Mouse (Mus musculus): ENCODE results near the gene Fbxw21. TPM values are rescaled to one million over a fixed set of nuclear protein-coding genes. Genes with fewer than 3 reads are reported as not detected.
"Not testable (repeated sequence)": the region's sequence is repeated elsewhere in the genome, so short reads cannot be mapped to it uniquely, and the experiment has no call there.

Gene Fbxw21
- polyA plus RNA-seq, 1 experiment from 2014 or later, result not detected

DNA sequence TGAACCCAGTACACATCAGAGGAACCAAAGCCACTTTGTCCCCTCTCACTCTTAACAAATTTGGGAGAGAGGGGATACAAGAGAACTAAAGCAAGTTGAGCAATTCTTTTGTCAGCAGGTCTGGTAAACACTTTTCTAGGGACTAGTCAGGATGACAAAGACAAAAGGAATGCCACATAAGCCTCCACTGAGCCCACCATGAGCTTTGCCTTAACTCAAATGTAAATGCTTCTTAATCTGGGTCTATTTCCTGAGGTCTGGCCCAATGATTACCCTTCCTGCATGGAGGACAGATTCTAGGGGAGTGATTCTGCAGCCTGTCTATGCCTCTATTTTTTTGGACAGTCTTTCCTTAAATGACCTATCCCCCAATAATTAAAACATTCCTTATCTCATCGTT lies 14.5 kb upstream of the Fbxw21 start:
- Histone ChIP-seq H3K36me3 (ENCODE audit: control insufficient read depth, insufficient read depth, low read length) (no peaks in the 10 kb centered on the region), H3K4me1 (replicated peaks; ENCODE audit: control insufficient read depth, insufficient read depth) (no peaks in the 10 kb centered on the region), H3K27me3 (ENCODE audit: control insufficient read depth, insufficient read depth, low read length) (no peaks in the 10 kb centered on the region), H3K4me3 (ENCODE audit: low read depth, low read length) (no peak overlapping the region), H3K9ac (ENCODE audit: low read length) (no peak overlapping the region), H3K9me3 (ENCODE audit: control insufficient read depth, low read length) (no peaks in the 10 kb centered on the region), H3K27ac (replicated peaks) (no peak overlapping the region), H3K4me2 (replicated peaks; ENCODE audit: low read depth) (no peak overlapping the region)
- 88% methylated on average over 1 of the region's 1 CpGs for WGBS
- TF ChIP-seq CTCF (IDR thresholded peaks at IDR 0.05; ENCODE audit: low read depth), result no peak
- no peak for TF ChIP-seq EP300 (optimal IDR thresholded peaks at IDR 0.05)
- no peak for ATAC-seq (ENCODE audit: low FRiP score, low TSS enrichment)
- DNase-seq (ENCODE audit: low spot score), result no peak

DNA sequence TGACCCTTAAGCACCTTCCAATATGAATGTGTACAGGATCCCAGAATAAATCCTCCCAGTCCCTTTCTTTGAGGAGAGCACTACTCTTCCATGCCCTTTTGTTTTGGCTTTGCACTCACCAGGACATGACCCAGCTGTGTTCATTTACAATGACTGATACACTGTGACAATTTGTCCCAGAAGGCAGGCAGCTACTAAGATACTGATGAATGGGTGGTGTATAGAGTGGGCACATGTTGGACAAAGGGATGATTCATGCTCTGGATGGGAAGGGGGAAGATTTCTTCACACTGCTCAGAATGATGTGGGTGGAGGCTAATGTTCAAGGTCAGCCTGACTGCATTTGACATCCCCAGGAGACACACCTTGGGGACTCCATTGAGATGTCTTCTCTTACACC lies 5.5 kb upstream of the Fbxw21 start:
- Histone ChIP-seq H3K4me1 (replicated peaks; ENCODE audit: control insufficient read depth, insufficient read depth) (no peaks in the 10 kb centered on the region), H3K9ac (ENCODE audit: low read length) (no peak overlapping the region), H3K27me3 (ENCODE audit: control insufficient read depth, insufficient read depth, low read length) (no peaks in the 10 kb centered on the region), H3K36me3 (ENCODE audit: control insufficient read depth, insufficient read depth, low read length) (no peaks in the 10 kb centered on the region), H3K9me3 (ENCODE audit: control insufficient read depth, low read length) (no peaks in the 10 kb centered on the region), H3K4me3 (ENCODE audit: low read depth, low read length) (no peak overlapping the region), H3K4me2 (replicated peaks; ENCODE audit: low read depth) (no peak overlapping the region), H3K27ac (replicated peaks) (no peak overlapping the region)
- no peak for DNase-seq (ENCODE audit: low spot score)
- no peak for TF ChIP-seq EP300 (optimal IDR thresholded peaks at IDR 0.05)
- no peak for TF ChIP-seq CTCF (IDR thresholded peaks at IDR 0.05; ENCODE audit: low read depth)
- no peak for ATAC-seq (ENCODE audit: low FRiP score, low TSS enrichment)

DNA sequence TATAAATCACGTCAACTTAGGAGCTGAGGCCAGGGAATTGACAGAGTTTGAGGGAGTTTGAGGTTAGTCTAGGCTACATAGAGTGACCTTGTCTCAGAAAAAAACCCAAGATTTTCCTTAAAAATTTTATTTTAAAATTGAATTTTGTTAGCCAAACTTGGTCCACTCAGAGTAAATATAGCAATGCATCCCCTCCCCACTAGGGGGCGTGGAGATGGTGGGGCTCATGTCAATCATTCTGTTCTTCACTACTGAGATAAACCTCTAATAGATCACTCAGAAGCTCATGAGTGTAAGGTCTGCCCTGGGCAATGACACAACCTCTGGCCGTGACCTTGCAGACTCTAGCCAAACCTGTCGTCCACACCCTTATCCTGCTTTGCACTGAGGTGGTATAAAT lies 21.4 kb downstream of the Fbxw21 start:
- not testable (repeated sequence) for H3K4me2 ChIP-seq (replicated peaks; ENCODE audit: low read depth); H3K9ac ChIP-seq (ENCODE audit: low read length); H3K4me3 ChIP-seq (ENCODE audit: low read depth, low read length); H3K27me3 ChIP-seq (ENCODE audit: control insufficient read depth, insufficient read depth, low read length); H3K4me1 ChIP-seq (replicated peaks; ENCODE audit: control insufficient read depth, insufficient read depth); H3K9me3 ChIP-seq (ENCODE audit: control insufficient read depth, low read length); DNase-seq (ENCODE audit: low spot score); H3K36me3 ChIP-seq (ENCODE audit: control insufficient read depth, insufficient read depth, low read length); ATAC-seq (ENCODE audit: low FRiP score, low TSS enrichment); H3K27ac ChIP-seq (replicated peaks)
- peak; percentile 38 for TF ChIP-seq CTCF (IDR thresholded peaks at IDR 0.05; ENCODE audit: low read depth)
- 64% methylated on average over 4 of the region's 4 CpGs for WGBS

DNA sequence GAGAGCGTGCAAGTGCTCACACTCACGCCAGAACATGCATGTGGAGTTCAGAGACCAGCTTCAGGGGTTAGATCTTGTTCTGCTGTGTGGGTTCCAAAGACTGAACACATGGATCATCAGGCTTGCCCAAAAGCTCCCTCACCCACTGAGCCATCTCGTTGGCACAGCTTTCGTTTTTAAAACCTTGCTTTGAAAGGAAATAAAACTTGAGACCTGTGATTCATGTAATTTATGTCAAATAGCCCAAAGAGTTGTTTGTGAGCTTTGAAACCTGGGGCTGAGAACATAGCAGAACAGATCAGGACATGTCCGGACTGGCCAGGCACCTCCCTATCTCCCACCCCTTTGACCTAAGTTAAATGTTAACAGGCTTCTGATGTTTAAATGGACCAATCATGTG lies 31.8 kb downstream of the Fbxw21 start:
- no peak for ATAC-seq (ENCODE audit: low FRiP score, low TSS enrichment)
- Histone ChIP-seq H3K27ac (replicated peaks) (no peak overlapping the region), H3K27me3 (ENCODE audit: control insufficient read depth, insufficient read depth, low read length) (no peaks in the 10 kb centered on the region), H3K4me3 (ENCODE audit: low read depth, low read length) (no peak overlapping the region), H3K36me3 (ENCODE audit: control insufficient read depth, insufficient read depth, low read length) (no peaks in the 10 kb centered on the region), H3K9me3 (ENCODE audit: control insufficient read depth, low read length) (no peaks in the 10 kb centered on the region), H3K9ac (ENCODE audit: low read length) (no peak overlapping the region), H3K4me2 (replicated peaks; ENCODE audit: low read depth) (no peak overlapping the region), H3K4me1 (replicated peaks; ENCODE audit: control insufficient read depth, insufficient read depth) (no peaks in the 10 kb centered on the region)
- no peak for DNase-seq (ENCODE audit: low spot score)
- WGBS, result 77% methylated on average over 5 of the region's 5 CpGs
- TF ChIP-seq CTCF (IDR thresholded peaks at IDR 0.05; ENCODE audit: low read depth) (no peak), EP300 (optimal IDR thresholded peaks at IDR 0.05) (no peak)

DNA sequence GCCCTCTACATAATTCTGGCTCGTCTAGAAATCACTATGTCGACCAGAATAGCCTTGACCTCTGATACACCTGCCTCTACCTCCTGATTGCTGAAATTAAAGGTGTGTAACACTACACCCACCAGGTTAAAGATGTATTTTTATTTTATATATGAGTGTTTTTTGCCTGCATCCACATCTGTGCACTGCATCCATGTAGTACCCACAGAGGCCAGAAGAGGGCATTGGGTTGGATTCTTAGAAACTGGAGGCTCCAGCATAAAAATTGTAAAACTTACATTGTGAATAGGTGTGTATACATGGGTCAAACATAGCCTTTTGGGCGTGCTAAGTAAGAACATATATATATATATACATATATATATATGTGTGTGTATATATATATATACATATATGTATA lies 33.6 kb downstream of the Fbxw21 start:
- peak; percentile 52 for DNase-seq (ENCODE audit: low spot score)
- no peaks in the 10 kb centered on the region for H3K27me3 ChIP-seq (ENCODE audit: control insufficient read depth, insufficient read depth, low read length)
- H3K9me3 ChIP-seq (ENCODE audit: control insufficient read depth, low read length), result no peaks in the 10 kb centered on the region
- H3K9ac ChIP-seq (ENCODE audit: low read length), result no peak overlapping the region
- TF ChIP-seq CTCF (IDR thresholded peaks at IDR 0.05; ENCODE audit: low read depth), result peak; percentile 67
- TF ChIP-seq EP300 (optimal IDR thresholded peaks at IDR 0.05), result no peak
- no peak overlapping the region for H3K4me3 ChIP-seq (ENCODE audit: low read depth, low read length)
- ATAC-seq (ENCODE audit: low FRiP score, low TSS enrichment), result no peak
- WGBS, result 49% methylated on average over 3 of the region's 3 CpGs
- no peak overlapping the region for H3K4me2 ChIP-seq (replicated peaks; ENCODE audit: low read depth)
- no peak overlapping the region for H3K27ac ChIP-seq (replicated peaks)
- H3K36me3 ChIP-seq (ENCODE audit: control insufficient read depth, insufficient read depth, low read length), result no peaks in the 10 kb centered on the region
- H3K4me1 ChIP-seq (replicated peaks; ENCODE audit: control insufficient read depth, insufficient read depth), result no peaks in the 10 kb centered on the region

DNA sequence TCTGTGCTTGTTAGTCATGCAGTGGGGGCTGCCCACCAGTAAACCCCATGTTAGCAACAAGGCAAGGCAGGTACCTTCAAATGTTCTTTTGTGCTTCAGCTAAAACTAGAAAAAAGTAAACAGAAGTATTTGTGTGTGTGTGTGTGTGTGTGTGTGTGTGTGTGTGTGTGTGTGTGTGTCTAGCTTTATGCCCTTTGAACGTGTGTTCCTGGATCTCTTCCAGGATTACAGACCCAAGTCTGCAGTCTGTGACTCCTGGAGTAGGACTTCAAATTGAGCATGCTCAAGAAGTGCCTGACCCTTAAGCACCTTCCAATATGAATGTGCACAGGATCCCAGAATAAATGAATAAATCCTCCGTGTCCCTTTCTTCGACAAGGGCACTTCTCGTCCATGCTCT lies 34.8 kb downstream of the Fbxw21 start:
- H3K9me3 ChIP-seq (ENCODE audit: control insufficient read depth, low read length), result no peaks in the 10 kb centered on the region
- 71% methylated on average over 4 of the region's 4 CpGs for WGBS
- no peaks in the 10 kb centered on the region for H3K36me3 ChIP-seq (ENCODE audit: control insufficient read depth, insufficient read depth, low read length)
- DNase-seq (ENCODE audit: low spot score) (no peak), ATAC-seq (ENCODE audit: low FRiP score, low TSS enrichment) (no peak)
- TF ChIP-seq CTCF (IDR thresholded peaks at IDR 0.05; ENCODE audit: low read depth) (no peak), EP300 (optimal IDR thresholded peaks at IDR 0.05) (no peak)
- no peak overlapping the region for H3K4me2 ChIP-seq (replicated peaks; ENCODE audit: low read depth)
- H3K27ac ChIP-seq (replicated peaks), result no peak overlapping the region
- H3K4me1 ChIP-seq (replicated peaks; ENCODE audit: control insufficient read depth, insufficient read depth), result no peaks in the 10 kb centered on the region
- H3K4me3 ChIP-seq (ENCODE audit: low read depth, low read length), result no peak overlapping the region
- H3K9ac ChIP-seq (ENCODE audit: low read length), result no peak overlapping the region
- no peaks in the 10 kb centered on the region for H3K27me3 ChIP-seq (ENCODE audit: control insufficient read depth, insufficient read depth, low read length)
